Mouse (Mus musculus) limb, embryonic 11.5 days (tissue): ENCODE measurements at regions not wholly inside any gene's neighbourhood (a gene's known extent, or its start where the extent isn't known, plus 50 kb on each side); places are given as distances from the start of the nearest gene placed in this dataset.

Experiments used
- ATAC-seq: fragments of 200-750 bp; cut with Nextera tagmentation; 2 replicates; pipeline ENCODE4 v1.8.0; 2017; ENCODE audit warnings: low read depth; ENCODE audit not compliant: insufficient number of reproducible peaks, low FRiP score, low TSS enrichment
- DNase-seq: peaks from one replicate; pipeline ENCODE4 v3.0.0-alpha.2; 2015; ENCODE audit warnings: low spot score
- H3K27ac ChIP-seq: fragments of 300-500 bp; sonication (generic); replicated peaks from 2 replicates; pipeline ENCODE4 v1.5.1; 2014; ENCODE audit warnings: low read depth, mild to moderate bottlenecking, low read length
- H3K27me3 ChIP-seq: fragments of 300-500 bp; sonication (generic); 2 replicates; pipeline ENCODE4 v1.6.1; 2014; ENCODE audit warnings: mild to moderate bottlenecking, low read length, mixed read lengths; ENCODE audit not compliant: control insufficient read depth, insufficient read depth
- H3K36me3 ChIP-seq: fragments of 300-500 bp; sonication (generic); 2 replicates; pipeline ENCODE4 v1.6.1; 2014; ENCODE audit warnings: mild to moderate bottlenecking, low read length, moderate library complexity, mixed read lengths; ENCODE audit not compliant: control insufficient read depth, insufficient read depth
- H3K4me1 ChIP-seq: fragments of 300-500 bp; sonication (generic); 2 replicates; pipeline ENCODE4 v1.6.1; 2014; ENCODE audit warnings: low read length, mixed read lengths; ENCODE audit not compliant: control insufficient read depth, insufficient read depth
- H3K4me2 ChIP-seq: fragments of 300-500 bp; sonication (generic); 2 replicates; pipeline ENCODE4 v1.6.1; 2014; ENCODE audit warnings: low read depth, mild to moderate bottlenecking, moderate library complexity; ENCODE audit not compliant: severe bottlenecking
- H3K4me3 ChIP-seq: fragments of 300-500 bp; sonication (generic); 2 replicates; pipeline ENCODE4 v1.5.1; 2014; ENCODE audit warnings: low read depth, low read length
- H3K9ac ChIP-seq: fragments of 300-500 bp; sonication (generic); 2 replicates; pipeline ENCODE4 v1.6.1; 2014; ENCODE audit warnings: mild to moderate bottlenecking, low read length
- H3K9me3 ChIP-seq: fragments of 300-500 bp; sonication (generic); 2 replicates; pipeline ENCODE4 v1.6.1; 2016; ENCODE audit warnings: low read length; ENCODE audit not compliant: control insufficient read depth
- WGBS: fragments of 180-500 bp; shearing (Covaris S2); extraction: QIAGEN DNeasy Blood & Tissue Kit; methylation state at CpG from one replicate; pipeline ENCODE4 v1.1.7; 2014; 5-methylcytosine and 5-hydroxymethylcytosine counted together

GRCm38 (mm10) chr9:89858005-89858404 is 51.7 kb upstream of the Rasgrf1 start:
- ATAC-seq = no peak
- Histone ChIP-seq H3K27ac (no peak overlapping the region), H3K36me3 (no peaks in the 10 kb centered on the region)

GRCm38 (mm10) chr9:89850491-89851282 is 59.0 kb upstream of the Rasgrf1 start:
- ATAC-seq = no peak

More at GRCm38 (mm10) chr9:89858005-89858404, 51.7 kb upstream of the Rasgrf1 start:
- H3K4me1 ChIP-seq = no peaks in the 10 kb centered on the region
- H3K4me3 ChIP-seq = no peak overlapping the region
- H3K27me3 ChIP-seq = no peaks in the 10 kb centered on the region
- no peak for DNase-seq
- no peak overlapping the region for H3K9ac ChIP-seq
- no peak overlapping the region for H3K4me2 ChIP-seq
- no peaks in the 10 kb centered on the region for H3K9me3 ChIP-seq

GRCm38 (mm10) chr9:89849947-89850346 is 59.8 kb upstream of the Rasgrf1 start:
- ATAC-seq (no peak), DNase-seq (no peak)
- H3K4me1 ChIP-seq = no peaks in the 10 kb centered on the region
- no peaks in the 10 kb centered on the region for H3K27me3 ChIP-seq
- no peak overlapping the region for H3K4me2 ChIP-seq
- WGBS = 86% methylated on average over 3 of the region's 3 CpGs
- no peaks in the 10 kb centered on the region for H3K9me3 ChIP-seq
- H3K9ac ChIP-seq = no peak overlapping the region
- H3K4me3 ChIP-seq = no peak overlapping the region
- H3K27ac ChIP-seq = no peak overlapping the region
- no peaks in the 10 kb centered on the region for H3K36me3 ChIP-seq

More at GRCm38 (mm10) chr9:89850491-89851282, 59.0 kb upstream of the Rasgrf1 start:
- Histone ChIP-seq H3K9ac (no peak overlapping the region), H3K27me3 (no peaks in the 10 kb centered on the region), H3K27ac (no peak overlapping the region), H3K4me3 (no peak overlapping the region), H3K9me3 (no peaks in the 10 kb centered on the region), H3K36me3 (no peaks in the 10 kb centered on the region), H3K4me1 (no peaks in the 10 kb centered on the region), H3K4me2 (no peak overlapping the region)
- 87% methylated on average over 10 of the region's 10 CpGs for WGBS
- DNase-seq = no peak

- Histone ChIP-seq H3K27ac (no peak overlapping the region), H3K4me1 (no peaks in the 10 kb centered on the region), H3K27me3 (no peaks in the 10 kb centered on the region), H3K4me3 (no peak overlapping the region), H3K9me3 (no peaks in the 10 kb centered on the region), H3K9ac (no peak overlapping the region), H3K36me3 (no peaks in the 10 kb centered on the region), H3K4me2 (no peak overlapping the region)
- 77% methylated on average over 3 of the region's 3 CpGs for WGBS
- ATAC-seq (no peak), DNase-seq (no peak)
Measured at GRCm38 (mm10) chr9:89848571-89848970, 61.1 kb upstream of the Rasgrf1 start.

- Histone ChIP-seq H3K36me3 (no peaks in the 10 kb centered on the region), H3K9ac (no peak overlapping the region), H3K27ac (no peak overlapping the region), H3K4me1 (no peaks in the 10 kb centered on the region), H3K4me2 (no peak overlapping the region), H3K4me3 (no peak overlapping the region), H3K27me3 (no peaks in the 10 kb centered on the region), H3K9me3 (no peaks in the 10 kb centered on the region)
- no peak for ATAC-seq
- DNase-seq = no peak
Measured at GRCm38 (mm10) chr9:89846973-89847372, 62.7 kb upstream of the Rasgrf1 start.

GRCm38 (mm10) chr9:89842776-89843089 is 67.0 kb upstream of the Rasgrf1 start:
- Histone ChIP-seq H3K4me3 (no peak overlapping the region), H3K36me3 (no peaks in the 10 kb centered on the region), H3K4me2 (no peak overlapping the region), H3K9ac (no peak overlapping the region), H3K4me1 (no peaks in the 10 kb centered on the region), H3K9me3 (no peaks in the 10 kb centered on the region), H3K27me3 (no peaks in the 10 kb centered on the region), H3K27ac (no peak overlapping the region)
- 89% methylated on average over 8 of the region's 8 CpGs for WGBS
- ATAC-seq (no peak), DNase-seq (no peak)

GRCm38 (mm10) chr9:89841866-89842775 is 67.6 kb upstream of the Rasgrf1 start:
- DNase-seq (no peak), ATAC-seq (no peak)
- H3K27ac ChIP-seq = no peak overlapping the region
- no peak overlapping the region for H3K4me3 ChIP-seq
- H3K9ac ChIP-seq = no peak overlapping the region
- no peaks in the 10 kb centered on the region for H3K9me3 ChIP-seq
- H3K36me3 ChIP-seq = no peaks in the 10 kb centered on the region
- WGBS = 72% methylated on average over 12 of the region's 12 CpGs
- no peak overlapping the region for H3K4me2 ChIP-seq
- no peaks in the 10 kb centered on the region for H3K4me1 ChIP-seq
- no peaks in the 10 kb centered on the region for H3K27me3 ChIP-seq

- Histone ChIP-seq H3K36me3 (no peaks in the 10 kb centered on the region), H3K9ac (no peak overlapping the region), H3K27ac (no peak overlapping the region), H3K4me2 (no peak overlapping the region), H3K27me3 (no peaks in the 10 kb centered on the region), H3K4me1 (no peaks in the 10 kb centered on the region), H3K9me3 (no peaks in the 10 kb centered on the region), H3K4me3 (no peak overlapping the region)
- DNase-seq (no peak), ATAC-seq (no peak)
- 54% methylated on average over 2 of the region's 2 CpGs for WGBS
Measured at GRCm38 (mm10) chr9:89841371-89841770, 68.3 kb upstream of the Rasgrf1 start.
